Mouse (Mus musculus) retina, postnatal 7 days (tissue): Measurements from ENCODE around the gene Gm11042.

Source experiments
- DNase-seq: peaks from one replicate; pipeline ENCODE4 v3.0.0-alpha.2; 2012; ENCODE audit warnings: low read depth, low spot score

The Gm11042 gene

GRCm38 (mm10) chr12:74316344-74316973 is at the start of gene Gm11042:
Gm11042 (minus strand) TSS chr12:74316394.
- no peak for DNase-seq

- DNase-seq = no peak
Observed at GRCm38 (mm10) chr12:74364477-74364876, 48.3 kb upstream of the Gm11042 start.

GRCm38 (mm10) chr12:74363076-74363475 is 46.9 kb upstream of the Gm11042 start:
- no peak for DNase-seq

- no peak for DNase-seq
Observed at GRCm38 (mm10) chr12:74362453-74362852, 46.3 kb upstream of the Gm11042 start.

- DNase-seq = no peak
Observed at GRCm38 (mm10) chr12:74359791-74360190, 43.6 kb upstream of the Gm11042 start.

- DNase-seq = no peak
Observed at GRCm38 (mm10) chr12:74357806-74358205, 41.6 kb upstream of the Gm11042 start.

- DNase-seq = no peak
Observed at GRCm38 (mm10) chr12:74342720-74343119, 26.5 kb upstream of the Gm11042 start.

- DNase-seq = no peak
Observed at GRCm38 (mm10) chr12:74340070-74340469, 23.9 kb upstream of the Gm11042 start.

- DNase-seq = no peak
Observed at GRCm38 (mm10) chr12:74333706-74334105, 17.5 kb upstream of the Gm11042 start.

- peak; percentile 79 for DNase-seq
Observed at GRCm38 (mm10) chr12:74333016-74333415, 16.8 kb upstream of the Gm11042 start.

- DNase-seq = no peak
Observed at GRCm38 (mm10) chr12:74329759-74330158, 13.6 kb upstream of the Gm11042 start.

GRCm38 (mm10) chr12:74326644-74327043 is 10.4 kb upstream of the Gm11042 start:
- DNase-seq = no peak

- no peak for DNase-seq
Observed at GRCm38 (mm10) chr12:74321981-74322380, 5.8 kb upstream of the Gm11042 start.

- DNase-seq = peak; percentile 67
Observed at GRCm38 (mm10) chr12:74320318-74320717, 4.1 kb upstream of the Gm11042 start.

GRCm38 (mm10) chr12:74316989-74317759 is 980 bp upstream of the Gm11042 start:
- peak; percentile 75 for DNase-seq

GRCm38 (mm10) chr12:74315221-74315620 is 973 bp downstream of the Gm11042 start:
- no peak for DNase-seq

GRCm38 (mm10) chr12:74312611-74313010 is 3.6 kb downstream of the Gm11042 start:
- no peak for DNase-seq

- DNase-seq = no peak
Observed at GRCm38 (mm10) chr12:74303418-74304294, 12.5 kb downstream of the Gm11042 start.

GRCm38 (mm10) chr12:74301559-74301958 is 14.6 kb downstream of the Gm11042 start:
- DNase-seq = no peak

- no peak for DNase-seq
Observed at GRCm38 (mm10) chr12:74296374-74296773, 19.8 kb downstream of the Gm11042 start.

- DNase-seq = peak; percentile 36
Observed at GRCm38 (mm10) chr12:74293624-74294023, 22.6 kb downstream of the Gm11042 start.

GRCm38 (mm10) chr12:74290983-74291382 is 25.2 kb downstream of the Gm11042 start:
- DNase-seq = no peak
